Mouse (Mus musculus) bone marrow macrophage, adult 2 months (primary cell): ENCODE data around the gene Shc2.

Experiments used
- CTCF ChIP-seq: IDR thresholded peaks from 2 replicates; pipeline ENCODE4 v1.5.1; 2012; ENCODE audit warnings: low read depth, mild to moderate bottlenecking, low read length, moderate library complexity
- POLR2A ChIP-seq: IDR thresholded peaks from 2 replicates; pipeline ENCODE4 v1.6.1; 2012; ENCODE audit warnings: mild to moderate bottlenecking, low read depth, low read length, borderline replicate concordance

DNA sequence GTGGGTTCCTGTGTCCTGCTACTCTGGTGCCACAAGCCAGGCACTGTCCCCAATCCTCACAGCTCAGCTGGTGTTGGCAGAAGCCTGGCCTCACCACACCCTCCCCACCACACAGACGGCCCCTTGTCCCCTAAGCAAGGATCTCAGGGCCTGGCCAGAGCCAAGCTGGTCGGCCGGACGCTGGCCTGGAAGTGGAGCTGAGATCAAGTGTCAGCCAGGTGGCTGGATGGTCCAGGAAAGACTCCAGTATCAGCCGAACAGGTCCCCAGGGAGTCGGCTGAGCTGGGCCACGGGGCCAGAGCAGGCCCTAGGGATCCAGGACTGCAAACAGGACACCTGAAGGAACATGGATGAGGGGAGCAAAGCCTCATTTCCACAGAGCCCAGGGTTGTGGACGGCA is 8.0 kb upstream of the Shc2 start, which contains the start of gene Odf3l2:
- TF ChIP-seq CTCF (no peak), POLR2A (no peak)
